Mouse (Mus musculus) liver, embryonic 11.5 days (tissue): ENCODE data around the gene Tmem86a. TPM values are rescaled to one million over a fixed set of nuclear protein-coding genes. Genes with fewer than 3 reads are reported as not detected.

Experiments
- ATAC-seq: fragments of 200-750 bp; cut with Nextera tagmentation; replicated peaks from 2 replicates; pipeline ENCODE4 v1.8.0; 2017; ENCODE audit warnings: moderate number of reproducible peaks, mild to moderate bottlenecking, moderate TSS enrichment, moderate library complexity; ENCODE audit not compliant: low FRiP score
- DNase-seq: peaks from one replicate; pipeline ENCODE4 v3.0.0-alpha.2; 2017; ENCODE audit warnings: low spot score
- H3K27ac ChIP-seq: fragments of 300-500 bp; sonication (generic); 2 replicates; pipeline ENCODE4 v1.5.1; 2014; ENCODE audit warnings: mild to moderate bottlenecking, low read depth, low read length, control low read depth
- H3K27me3 ChIP-seq: fragments of 300-500 bp; sonication (generic); replicated peaks from 2 replicates; pipeline ENCODE4 v1.6.1; 2014; ENCODE audit warnings: low read length, mixed read lengths; ENCODE audit not compliant: control insufficient read depth, insufficient read depth
- H3K36me3 ChIP-seq: fragments of 300-500 bp; sonication (generic); 2 replicates; pipeline ENCODE4 v1.6.1; 2014; ENCODE audit warnings: mild to moderate bottlenecking, low read length, moderate library complexity, mixed read lengths; ENCODE audit not compliant: control insufficient read depth, insufficient read depth
- H3K4me1 ChIP-seq: fragments of 300-500 bp; sonication (generic); replicated peaks from 2 replicates; pipeline ENCODE4 v1.6.1; 2014; ENCODE audit warnings: low read length, mixed read lengths; ENCODE audit not compliant: control insufficient read depth, insufficient read depth
- H3K4me2 ChIP-seq: fragments of 300-500 bp; sonication (generic); 2 replicates; pipeline ENCODE4 v1.6.1; 2014; ENCODE audit warnings: mild to moderate bottlenecking, control low read depth, moderate library complexity
- H3K4me3 ChIP-seq: fragments of 300-500 bp; sonication (generic); 2 replicates; pipeline ENCODE4 v1.5.1; 2014; ENCODE audit warnings: low read depth, low read length, control low read depth
- H3K9ac ChIP-seq: fragments of 300-500 bp; sonication (generic); 2 replicates; pipeline ENCODE4 v1.6.1; 2014; ENCODE audit warnings: low read depth, low read length, control low read depth
- H3K9me3 ChIP-seq: fragments of 300-500 bp; sonication (generic); 2 replicates; pipeline ENCODE4 v1.6.1; 2016; ENCODE audit warnings: low read length, inconsistent platforms, mixed read lengths; ENCODE audit not compliant: control insufficient read depth
- WGBS: fragments of 180-500 bp; shearing (Covaris S2); extraction: QIAGEN DNeasy Blood & Tissue Kit; methylation state at CpG from one replicate; pipeline ENCODE4 v1.1.7; 2014; 5-methylcytosine and 5-hydroxymethylcytosine counted together
- polyA plus RNA-seq: library from polyadenylated mRNA; unstranded; fragments of >200 nt; fragmentation: Nextera tagmentation; extraction: Ambion mirVana; gene quantifications from 2 replicates; pipeline ENCODE4 v1.2.1, GENCODE M21; 2014

Gene Tmem86a
- polyA plus RNA-seq, 1 experiment from 2014 or later: 23.3 TPM

GRCm38 (mm10) chr7:47076193-47076592 lies 25.8 kb downstream of the Tmem86a start:
- Histone ChIP-seq H3K9ac (no peak overlapping the region), H3K36me3 (no peaks in the 10 kb centered on the region), H3K9me3 (no peaks in the 10 kb centered on the region), H3K4me1 (peaks cover 5% of the 10 kb centered on the region; the same call in 1 of the 2 replicates), H3K4me3 (no peak overlapping the region), H3K27ac (no peak overlapping the region), H3K4me2 (no peak overlapping the region), H3K27me3 (no peaks in the 10 kb centered on the region)
- no peak for ATAC-seq
- no peak for DNase-seq
- WGBS: 80% methylated on average over 6 of the region's 6 CpGs

GRCm38 (mm10) chr7:47076729-47077128 lies 26.3 kb downstream of the Tmem86a start:
- no peak overlapping the region for H3K9ac ChIP-seq
- no peaks in the 10 kb centered on the region for H3K9me3 ChIP-seq
- no peaks in the 10 kb centered on the region for H3K27me3 ChIP-seq
- H3K27ac ChIP-seq: no peak overlapping the region
- no peak overlapping the region for H3K4me3 ChIP-seq
- peaks cover 5% of the 10 kb centered on the region; the same call in 1 of the 2 replicates for H3K4me1 ChIP-seq
- WGBS: 63% methylated on average over 3 of the region's 3 CpGs
- DNase-seq (no peak), ATAC-seq (no peak)
- no peaks in the 10 kb centered on the region for H3K36me3 ChIP-seq
- H3K4me2 ChIP-seq: no peak overlapping the region

GRCm38 (mm10) chr7:47077451-47077850 lies 27.1 kb downstream of the Tmem86a start:
- Histone ChIP-seq H3K4me3 (no peak overlapping the region), H3K9me3 (no peaks in the 10 kb centered on the region), H3K27me3 (no peaks in the 10 kb centered on the region), H3K4me1 (peaks cover 5% of the 10 kb centered on the region; the same call in 1 of the 2 replicates), H3K9ac (no peak overlapping the region), H3K36me3 (no peaks in the 10 kb centered on the region), H3K4me2 (no peak overlapping the region), H3K27ac (no peak overlapping the region)
- WGBS: 67% methylated on average over 8 of the region's 8 CpGs
- ATAC-seq (no peak), DNase-seq (no peak)

- Histone ChIP-seq H3K36me3 (no peaks in the 10 kb centered on the region), H3K27ac (no peak overlapping the region), H3K27me3 (no peaks in the 10 kb centered on the region), H3K4me2 (no peak overlapping the region), H3K4me1 (no peaks in the 10 kb centered on the region), H3K9ac (no peak overlapping the region), H3K4me3 (no peak overlapping the region), H3K9me3 (no peaks in the 10 kb centered on the region)
- 70% methylated on average over 3 of the region's 3 CpGs for WGBS
- no peak for DNase-seq
- ATAC-seq: no peak
These were observed 30.5 kb downstream of the Tmem86a start for GRCm38 (mm10) chr7:47080868-47081267.

GRCm38 (mm10) chr7:47081277-47081676 lies 30.9 kb downstream of the Tmem86a start:
- no peaks in the 10 kb centered on the region for H3K9me3 ChIP-seq
- no peak for DNase-seq
- no peaks in the 10 kb centered on the region for H3K27me3 ChIP-seq
- no peak overlapping the region; the same call in 1 of the 2 replicates for H3K4me2 ChIP-seq
- H3K36me3 ChIP-seq: no peaks in the 10 kb centered on the region
- ATAC-seq: no peak; the same call in 1 of the 2 replicates
- H3K4me3 ChIP-seq: no peak overlapping the region
- H3K4me1 ChIP-seq: no peaks in the 10 kb centered on the region
- H3K9ac ChIP-seq: no peak overlapping the region
- H3K27ac ChIP-seq: no peak overlapping the region
- 39% methylated on average over 6 of the region's 6 CpGs for WGBS

DNA sequence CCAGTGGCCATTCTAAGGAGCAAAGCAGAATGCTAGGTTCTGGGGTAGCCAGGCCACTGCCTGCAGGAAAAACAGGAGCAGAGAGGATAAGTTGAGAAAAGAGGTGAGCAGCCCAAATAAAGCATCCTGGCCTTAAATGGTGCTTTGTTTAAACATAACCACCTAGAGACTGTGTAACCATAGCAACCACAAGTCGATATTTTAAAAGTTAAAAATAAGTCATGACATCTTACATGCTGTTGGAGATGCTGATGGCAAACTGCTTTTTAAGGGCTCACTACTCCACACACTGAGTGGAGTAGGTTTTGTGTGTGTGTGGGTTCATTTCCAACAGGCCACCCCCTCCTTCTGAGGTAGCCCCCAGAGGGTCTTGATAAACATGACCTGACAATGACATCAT lies 34.7 kb downstream of the Tmem86a start:
- Histone ChIP-seq H3K9ac (no peak overlapping the region), H3K27ac (no peak overlapping the region), H3K4me2 (no peak overlapping the region), H3K27me3 (no peaks in the 10 kb centered on the region), H3K36me3 (no peaks in the 10 kb centered on the region), H3K4me3 (no peak overlapping the region), H3K4me1 (no peaks in the 10 kb centered on the region), H3K9me3 (no peaks in the 10 kb centered on the region)
- ATAC-seq (no peak), DNase-seq (no peak)
- 59% methylated on average over 1 of the region's 1 CpGs for WGBS

GRCm38 (mm10) chr7:47093935-47094334 lies 43.5 kb downstream of the Tmem86a start:
- no peaks in the 10 kb centered on the region for H3K4me1 ChIP-seq
- H3K27ac ChIP-seq: no peak overlapping the region
- WGBS: 88% methylated on average over 5 of the region's 5 CpGs
- H3K9me3 ChIP-seq: no peaks in the 10 kb centered on the region
- DNase-seq (no peak), ATAC-seq (no peak)
- no peaks in the 10 kb centered on the region for H3K27me3 ChIP-seq
- H3K4me2 ChIP-seq: no peak overlapping the region
- H3K9ac ChIP-seq: no peak overlapping the region
- no peak overlapping the region for H3K4me3 ChIP-seq
- H3K36me3 ChIP-seq: no peaks in the 10 kb centered on the region

GRCm38 (mm10) chr7:47094969-47095368 lies 44.6 kb downstream of the Tmem86a start:
- Histone ChIP-seq H3K4me1 (no peaks in the 10 kb centered on the region), H3K4me2 (no peak overlapping the region), H3K9ac (no peak overlapping the region), H3K36me3 (no peaks in the 10 kb centered on the region), H3K27ac (no peak overlapping the region), H3K4me3 (no peak overlapping the region), H3K27me3 (no peaks in the 10 kb centered on the region), H3K9me3 (no peaks in the 10 kb centered on the region)
- DNase-seq (no peak), ATAC-seq (no peak)
- WGBS: 62% methylated on average over 2 of the region's 2 CpGs

DNA sequence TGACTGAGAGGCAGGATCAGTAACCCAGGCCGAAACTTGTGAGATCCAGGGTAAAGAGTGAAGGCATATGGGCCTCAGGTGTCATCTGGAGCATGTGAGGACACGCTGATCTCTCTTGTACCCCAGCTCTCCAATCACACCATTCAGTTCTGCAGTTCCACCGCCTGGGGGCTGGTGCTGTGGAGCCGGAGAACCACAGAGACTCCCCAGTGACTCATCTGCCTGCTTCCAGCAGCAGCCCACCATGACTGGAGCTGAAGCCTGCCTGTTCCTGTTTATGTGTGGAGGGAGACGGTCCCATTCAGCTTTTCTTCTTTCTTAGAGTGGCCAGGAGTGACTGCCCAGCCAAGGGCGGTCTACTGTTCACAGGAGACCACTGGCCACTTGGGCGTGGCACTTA lies 47.6 kb downstream of the Tmem86a start:
- WGBS: 54% methylated on average over 7 of the region's 7 CpGs
- H3K4me1 ChIP-seq: no peaks in the 10 kb centered on the region
- DNase-seq: no peak

More for the DNA sequence above, 47.6 kb downstream of the Tmem86a start:
- no peaks in the 10 kb centered on the region for H3K36me3 ChIP-seq
- no peak overlapping the region for H3K4me3 ChIP-seq
- no peak overlapping the region for H3K4me2 ChIP-seq
- no peak for ATAC-seq
- H3K27ac ChIP-seq: no peak overlapping the region
- no peak overlapping the region for H3K9ac ChIP-seq
- H3K27me3 ChIP-seq: no peaks in the 10 kb centered on the region
- no peaks in the 10 kb centered on the region for H3K9me3 ChIP-seq
